Mouse (Mus musculus) midbrain, postnatal 0 days (tissue): Measurements from ENCODE around the gene Pth2. TPM values are rescaled to one million over a fixed set of nuclear protein-coding genes. Genes with fewer than 3 reads are reported as not detected.

Experiments
- ATAC-seq: fragments of 200-750 bp; cut with Nextera tagmentation; 2 replicates; pipeline ENCODE4 v1.8.0; 2017; ENCODE audit warnings: moderate number of reproducible peaks, mild to moderate bottlenecking, moderate TSS enrichment, moderate library complexity; ENCODE audit not compliant: low FRiP score
- DNase-seq: peaks from one replicate; pipeline ENCODE4 v3.0.0-alpha.2; 2015; ENCODE audit warnings: low spot score
- H3K27ac ChIP-seq: fragments of 300-500 bp; sonication (generic); 2 replicates; pipeline ENCODE4 v1.5.1; 2014; ENCODE audit warnings: low read depth, mild to moderate bottlenecking, low read length, mixed read lengths
- H3K27me3 ChIP-seq: fragments of 300-500 bp; sonication (generic); 2 replicates; pipeline ENCODE4 v1.6.1; 2014; ENCODE audit warnings: low read length, control low read depth, mixed read lengths; ENCODE audit not compliant: insufficient read depth
- H3K36me3 ChIP-seq: fragments of 300-500 bp; sonication (generic); 2 replicates; pipeline ENCODE4 v1.6.1; 2014; ENCODE audit warnings: low read length, control low read depth, mixed read lengths; ENCODE audit not compliant: insufficient read depth
- H3K4me1 ChIP-seq: fragments of 300-500 bp; sonication (generic); 2 replicates; pipeline ENCODE4 v1.6.1; 2014; ENCODE audit warnings: mild to moderate bottlenecking, control low read depth, antibody characterized with exemption, low read length, mixed read lengths; ENCODE audit not compliant: insufficient read depth
- H3K4me2 ChIP-seq: fragments of 300-500 bp; sonication (generic); 2 replicates; pipeline ENCODE4 v1.6.1; 2014; ENCODE audit warnings: low read depth, mild to moderate bottlenecking, low read length, mixed read lengths; ENCODE audit not compliant: poor library complexity, severe bottlenecking
- H3K4me3 ChIP-seq: fragments of 300-500 bp; sonication (generic); 2 replicates; pipeline ENCODE4 v1.5.1; 2014; ENCODE audit warnings: low read depth, mild to moderate bottlenecking, low read length, moderate library complexity
- H3K9ac ChIP-seq: fragments of 300-500 bp; sonication (generic); replicated peaks from 2 replicates; pipeline ENCODE4 v1.6.1; 2014; ENCODE audit warnings: mild to moderate bottlenecking, low read length, moderate library complexity, mixed read lengths; ENCODE audit not compliant: poor library complexity, severe bottlenecking
- H3K9me3 ChIP-seq: fragments of 300-500 bp; sonication (generic); 2 replicates; pipeline ENCODE4 v1.6.1; 2016; ENCODE audit warnings: low read length, control low read depth
- CTCF ChIP-seq: IDR thresholded peaks from 2 replicates; pipeline ENCODE4 v1.5.1; 2016; ENCODE audit warnings: antibody characterized with exemption, mild to moderate bottlenecking
- WGBS: fragments of 180-500 bp; shearing (Covaris S2); extraction: QIAGEN DNeasy Blood & Tissue Kit; methylation state at CpG from one replicate; pipeline ENCODE4 v1.1.7; 2014; 5-methylcytosine and 5-hydroxymethylcytosine counted together
- polyA plus RNA-seq: library from polyadenylated mRNA; unstranded; fragments of >200 nt; fragmentation: Nextera tagmentation; extraction: Ambion mirVana; gene quantifications from 2 replicates; pipeline ENCODE4 v1.2.1, GENCODE M21; 2015
- total RNA-seq: library from RNA; depleted of rRNA; stranded (reverse); fragments of >200 nt; gene quantifications from 2 replicates; pipeline ENCODE4 v1.2.3, GENCODE M21; 2014

Pth2 gene
- total and polyA plus RNA-seq, 2 experiments from 2014 or later = 0.93 TPM; not detected in 1

DNA sequence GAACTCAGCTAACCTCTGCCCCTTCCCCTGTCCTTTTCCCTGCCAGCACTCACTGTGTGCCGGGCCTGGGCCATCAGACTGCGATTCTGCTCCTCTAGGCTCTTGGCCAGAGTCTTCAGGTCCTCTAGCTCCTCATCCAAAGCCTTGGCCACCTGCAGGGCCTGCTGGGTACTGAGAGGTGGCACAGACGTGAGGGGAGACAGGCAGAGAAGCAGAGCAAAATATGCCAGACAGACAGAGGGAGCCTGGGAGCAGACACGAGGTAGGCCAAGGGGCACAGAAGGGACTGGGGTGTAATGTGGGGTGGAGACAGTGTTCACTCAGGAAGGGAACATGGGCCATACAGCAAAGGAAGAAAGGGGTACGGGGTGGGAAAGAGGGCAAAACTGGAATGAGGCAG lies 12.6 kb downstream of the Pth2 start:
- Histone ChIP-seq H3K4me3 (no peak overlapping the region), H3K4me2 (no peak overlapping the region), H3K27ac (no peak overlapping the region), H3K4me1 (no peaks in the 10 kb centered on the region), H3K9me3 (no peaks in the 10 kb centered on the region), H3K27me3 (no peaks in the 10 kb centered on the region), H3K9ac (no peak overlapping the region), H3K36me3 (no peaks in the 10 kb centered on the region)
- TF ChIP-seq CTCF = 0 out of 2 replicates have a peak, but pooled peaks have one; percentile 21
- WGBS = 71% methylated on average over 5 of the region's 5 CpGs
- ATAC-seq = no peak
- DNase-seq = no peak

DNA sequence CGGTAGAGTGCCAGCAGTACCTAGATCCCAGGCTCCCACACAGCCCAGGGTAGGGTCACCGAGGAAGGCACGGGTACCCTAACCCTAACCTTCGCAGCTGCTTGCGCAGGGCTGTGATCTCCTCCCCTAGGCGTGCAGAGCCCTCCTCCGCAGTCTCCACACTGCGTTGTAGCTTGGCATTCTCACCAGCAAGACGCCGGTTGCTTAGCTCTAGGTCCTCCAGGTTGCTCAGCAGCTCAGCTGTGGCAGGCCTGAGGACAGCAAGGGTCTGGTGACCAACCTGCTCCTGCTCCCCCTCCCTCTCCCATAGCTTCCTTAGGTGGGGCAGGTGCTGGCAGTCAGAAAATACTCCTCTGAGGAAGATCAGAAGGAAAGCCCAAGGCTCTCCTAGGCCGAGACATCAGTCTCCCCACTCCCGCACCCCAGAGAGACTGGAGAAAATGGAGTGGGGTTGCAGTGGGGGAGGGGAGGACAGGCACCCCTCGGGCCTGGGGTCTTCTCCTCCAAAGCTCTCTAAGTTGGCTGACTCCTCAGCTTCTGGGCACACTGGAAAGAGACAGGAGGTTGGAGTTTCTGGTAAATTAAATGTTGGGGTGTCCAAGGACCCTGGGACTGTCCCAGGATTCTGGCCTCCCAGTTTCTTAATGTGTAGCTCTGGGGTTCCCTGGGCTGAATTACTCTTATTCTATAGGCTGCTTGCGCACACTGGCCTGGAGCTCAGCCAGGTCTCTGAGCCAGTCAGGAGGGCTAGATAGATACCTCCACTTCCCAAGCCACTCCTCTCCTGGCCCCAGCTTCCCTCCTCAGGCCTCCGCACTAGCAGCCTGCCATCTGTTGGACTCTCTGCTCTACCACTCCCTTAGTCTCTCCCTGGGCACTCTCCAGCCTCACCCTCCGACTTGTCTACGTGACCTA lies 13.3 kb downstream of the Pth2 start:
- Histone ChIP-seq H3K27ac (no peak overlapping the region), H3K36me3 (no peaks in the 10 kb centered on the region), H3K4me1 (no peaks in the 10 kb centered on the region), H3K4me2 (no peak overlapping the region), H3K9ac (no peak overlapping the region), H3K27me3 (no peaks in the 10 kb centered on the region), H3K4me3 (no peak overlapping the region), H3K9me3 (no peaks in the 10 kb centered on the region)
- WGBS = 75% methylated on average over 17 of the region's 17 CpGs
- DNase-seq (no peak), ATAC-seq (no peak)
- no peak for TF ChIP-seq CTCF

DNA sequence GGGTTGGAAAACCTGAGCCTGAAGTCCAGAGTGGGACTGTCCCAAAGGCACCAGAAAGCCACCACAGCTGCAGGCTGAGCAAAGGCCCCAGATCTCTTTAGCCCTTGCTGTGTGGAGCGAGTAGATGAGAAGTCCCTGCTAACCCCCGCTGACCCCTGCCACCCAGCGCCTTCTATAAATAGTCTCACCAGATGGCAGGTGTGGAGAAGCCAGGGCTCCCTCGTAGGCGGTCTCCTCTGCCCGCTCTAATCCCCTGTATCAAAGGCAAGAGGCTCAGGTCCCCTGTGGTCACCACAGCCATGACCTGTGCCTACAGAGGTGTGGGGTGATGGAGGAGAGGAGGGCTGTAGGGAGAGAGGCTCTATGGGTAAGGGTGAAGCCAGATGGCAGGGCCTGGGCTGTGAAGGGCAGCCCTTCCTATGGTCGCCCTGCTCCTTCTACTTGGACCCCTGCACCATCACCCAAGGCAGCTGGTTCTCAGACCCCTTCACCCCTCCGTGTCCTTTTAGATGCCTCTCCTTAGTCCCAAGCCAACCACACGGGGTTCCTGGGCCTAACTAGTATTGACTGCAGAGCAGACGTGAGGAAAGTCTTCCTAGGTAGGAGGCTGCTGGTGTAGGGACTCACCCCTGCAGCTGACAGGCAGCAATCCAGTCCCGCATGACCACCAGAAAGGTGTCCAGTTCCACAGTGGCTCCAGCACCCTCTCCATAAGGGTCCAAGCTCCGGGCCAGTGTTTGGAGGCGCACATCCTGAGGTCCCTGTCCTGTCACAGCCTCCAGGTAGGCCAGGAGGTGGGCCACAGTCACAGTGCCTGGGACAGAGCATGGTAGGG lies 14.8 kb downstream of the Pth2 start:
- DNase-seq (no peak), ATAC-seq (no peak)
- Histone ChIP-seq H3K9me3 (no peaks in the 10 kb centered on the region), H3K36me3 (no peaks in the 10 kb centered on the region), H3K4me1 (no peaks in the 10 kb centered on the region), H3K9ac (no peak overlapping the region), H3K4me3 (no peak overlapping the region), H3K27ac (no peak overlapping the region), H3K4me2 (no peak overlapping the region), H3K27me3 (no peaks in the 10 kb centered on the region)
- TF ChIP-seq CTCF = no peak
- WGBS = 61% methylated on average over 13 of the region's 13 CpGs

DNA sequence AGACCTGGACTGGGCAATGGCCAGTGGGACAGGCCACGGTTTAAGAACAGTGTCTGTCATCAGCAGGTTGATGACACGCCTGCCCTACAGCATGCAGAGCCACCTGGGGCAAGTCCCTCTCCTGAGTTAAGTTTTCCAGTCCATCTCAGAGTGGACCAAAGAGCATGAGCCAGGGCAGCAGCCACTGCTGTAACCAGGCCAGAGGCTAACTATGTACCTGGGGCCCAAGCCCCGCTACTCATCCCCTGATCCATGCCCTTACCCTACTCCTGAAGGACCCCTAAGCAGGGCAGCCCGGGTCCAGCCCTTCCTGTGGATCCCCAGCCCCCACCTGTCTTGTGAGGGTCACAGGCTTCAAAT lies 15.4 kb downstream of the Pth2 start:
- no peak for ATAC-seq
- Histone ChIP-seq H3K4me1 (no peaks in the 10 kb centered on the region), H3K4me2 (no peak overlapping the region), H3K4me3 (no peak overlapping the region), H3K27ac (no peak overlapping the region), H3K9ac (no peak overlapping the region), H3K9me3 (no peaks in the 10 kb centered on the region), H3K27me3 (no peaks in the 10 kb centered on the region), H3K36me3 (no peaks in the 10 kb centered on the region)
- DNase-seq = no peak
- WGBS = 81% methylated on average over 4 of the region's 4 CpGs
- no peak for TF ChIP-seq CTCF

DNA sequence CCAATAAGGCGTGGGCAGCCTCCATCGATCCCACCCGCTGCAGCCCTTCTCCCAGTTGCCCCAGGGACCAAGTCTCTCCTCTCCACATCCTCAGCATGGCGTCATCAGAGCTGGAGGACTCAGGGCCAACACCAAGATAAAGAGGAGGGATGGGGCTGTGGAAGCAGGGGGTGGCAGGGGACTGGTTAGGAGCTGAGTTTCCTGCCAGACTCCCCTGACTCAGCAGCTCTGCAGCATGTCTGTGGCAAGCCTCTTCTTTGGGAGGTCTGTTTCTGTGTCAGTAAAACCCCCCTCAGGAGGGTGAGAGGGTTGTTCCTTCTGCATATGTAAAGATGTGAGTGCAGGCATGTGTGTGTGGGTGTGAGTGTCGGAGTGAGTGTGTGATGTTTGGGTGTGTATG lies 16.2 kb downstream of the Pth2 start:
- TF ChIP-seq CTCF = no peak
- WGBS = 64% methylated on average over 5 of the region's 5 CpGs
- Histone ChIP-seq H3K4me1 (no peaks in the 10 kb centered on the region), H3K4me3 (no peak overlapping the region), H3K36me3 (no peaks in the 10 kb centered on the region), H3K9me3 (no peaks in the 10 kb centered on the region), H3K9ac (peak overlapping the region; percentile 24; the same call in 1 of the 2 replicates), H3K27ac (no peak overlapping the region), H3K4me2 (no peak overlapping the region), H3K27me3 (no peaks in the 10 kb centered on the region)
- ATAC-seq (no peak), DNase-seq (no peak)

DNA sequence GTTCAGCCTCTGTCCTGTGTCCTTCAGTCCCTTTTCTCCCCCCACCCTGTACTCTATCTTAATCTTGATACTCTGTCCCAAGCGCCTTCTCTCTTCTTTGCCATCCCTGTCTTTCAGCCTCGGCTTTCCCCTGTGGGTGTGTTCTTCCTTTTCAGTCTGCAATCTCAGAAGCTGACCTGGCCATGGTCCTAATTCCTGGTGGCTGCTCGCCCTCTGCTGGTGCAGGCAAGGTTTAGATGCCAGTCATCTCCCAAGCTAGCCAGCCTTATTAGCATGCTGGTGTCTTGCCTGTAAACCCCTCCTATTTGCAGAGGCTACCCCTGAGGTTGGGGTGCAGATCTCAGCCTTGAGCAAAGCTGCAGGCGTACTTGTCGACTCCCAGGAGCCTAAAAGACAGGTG lies 17.6 kb downstream of the Pth2 start:
- 7% methylated on average over 5 of the region's 5 CpGs for WGBS
- H3K4me1 ChIP-seq = no peaks in the 10 kb centered on the region
- no peak overlapping the region for H3K27ac ChIP-seq
- H3K36me3 ChIP-seq = no peaks in the 10 kb centered on the region
- no peak overlapping the region for H3K4me3 ChIP-seq
- H3K27me3 ChIP-seq = no peaks in the 10 kb centered on the region
- H3K9me3 ChIP-seq = no peaks in the 10 kb centered on the region
- no peak overlapping the region for H3K9ac ChIP-seq
- TF ChIP-seq CTCF = peak; percentile 95
- peak; percentile 88 for DNase-seq
- H3K4me2 ChIP-seq = no peak overlapping the region
- ATAC-seq = peak; percentile 54; the same call in 1 of the 2 replicates
